Mouse (Mus musculus) Patski (cell line): Measurements from ENCODE around the gene N4bp2l2. TPM values are rescaled to one million over a fixed set of nuclear protein-coding genes. Genes with fewer than 3 reads are reported as not detected.
A peak's percentile ranks its signal among the peaks of the same experiment; 100 is the strongest.
"Not testable (repeated sequence)": the region's sequence is repeated elsewhere in the genome, so short reads cannot be mapped to it uniquely, and the experiment has no call there.

ENCODE experiments used
- ATAC-seq: fragments of 100-300 bp; one replicate; pipeline ENCODE4 v1.8.0; 2021
- CTCF ChIA-PET: fragments of 350-600 bp; sonication (Branson Sonifier 250); formaldehyde crosslinking; loops from one replicate; lab custom pipeline; 2022; ENCODE audit warnings: inconsistent platforms; lab: Charles Lee
- POLR2A ChIA-PET: fragments of 350-600 bp; sonication (Branson Sonifier 250); formaldehyde crosslinking; loops from one replicate; lab custom pipeline; 2022; ENCODE audit warnings: antibody characterized with exemption, inconsistent platforms; lab: Charles Lee
- DNase-seq: peaks from one replicate; pipeline ENCODE4 v3.0.0-alpha.2; 2011; ENCODE audit warnings: low read depth, low spot score
- H3K27me3 ChIP-seq: fragments of 371-371 bp; one replicate; pipeline ENCODE4 v1.5.1; 2021
- CTCF ChIP-seq: fragments of 100-300 bp; IDR thresholded peaks from one replicate; pipeline ENCODE4 v1.5.1; 2021
- in situ Hi-C: fragments of 300-500 bp; cut with MboI; formaldehyde crosslinking; loops from 3 replicates; pipeline ENCODE4 v1.11.1; 2018; ENCODE audit warnings: low pct_unique_long_range_greater_than_20kb, mixed read lengths
- polyA plus RNA-seq: library from polyadenylated mRNA; unstranded; gene quantifications from one replicate; pipeline ENCODE4 v1.2.3, GENCODE M21; 2021

The N4bp2l2 gene
- polyA plus RNA-seq, 1 experiment from 2014 or later: 70.0 TPM

GRCm38 (mm10) chr5:150654548-150654947, 11.4 kb downstream of the N4bp2l2 start:
- DNase-seq: no peak
- peak; percentile 11 for TF ChIP-seq CTCF
- CTCF ChIA-PET: no interaction called here
- no peak for ATAC-seq
- POLR2A ChIA-PET: no interaction called here
- H3K27me3 ChIP-seq: no peaks in the 10 kb centered on the region
- in situ Hi-C loops: loop anchor here (25.0 kb wide), 1 partner anchor 492 kb away; no protein-coding TSS in a partner anchor

GRCm38 (mm10) chr5:150652578-150652977, 13.4 kb downstream of the N4bp2l2 start:
- no peaks in the 10 kb centered on the region for H3K27me3 ChIP-seq
- ChIA-PET CTCF (interaction anchor here (0.7 to 1.9 kb wide), 3 partner anchors 8 to 18 kb away, joined by 3 to 6 read pairs (median 3); no protein-coding TSS in a partner anchor), POLR2A (no interaction called here)
- no peak for ATAC-seq
- peak; percentile 11 for TF ChIP-seq CTCF
- in situ Hi-C loops: loop anchor here (25.0 kb wide), 1 partner anchor 490 kb away; no protein-coding TSS in a partner anchor
- no peak for DNase-seq

GRCm38 (mm10) chr5:150644926-150645325, 21.1 kb downstream of the N4bp2l2 start:
- no peak for DNase-seq
- ChIA-PET CTCF (interaction anchor here (0.9 kb wide), 1 partner anchor 108 kb away, joined by 3 read pairs; no protein-coding TSS in a partner anchor), POLR2A (interaction anchor here (0.7 kb wide), 1 partner anchor 59 kb away, joined by 14 read pairs; no protein-coding TSS in a partner anchor)
- H3K27me3 ChIP-seq: no peaks in the 10 kb centered on the region
- no peak for TF ChIP-seq CTCF
- ATAC-seq: no peak
- in situ Hi-C loops: no loop called here

- in situ Hi-C loops: not testable (repeated sequence)
- TF ChIP-seq CTCF: peak; percentile 34
Observed at GRCm38 (mm10) chr5:150643390-150643789, 22.6 kb downstream of the N4bp2l2 start.

GRCm38 (mm10) chr5:150641440-150641839, 24.5 kb downstream of the N4bp2l2 start:
- no peak for DNase-seq
- ChIA-PET POLR2A (no interaction called here), CTCF (interaction anchor here (0.8 to 1.5 kb wide), 3 partner anchors 10 to 16 kb away, joined by 3 to 5 read pairs (median 4); no protein-coding TSS in a partner anchor)
- no peak for ATAC-seq
- no peak for TF ChIP-seq CTCF
- no peaks in the 10 kb centered on the region for H3K27me3 ChIP-seq
- in situ Hi-C loops: no loop called here

More at GRCm38 (mm10) chr5:150643390-150643789, 22.6 kb downstream of the N4bp2l2 start:
- ChIA-PET CTCF (interaction anchor here (0.7 to 1.9 kb wide), 5 partner anchors 9 to 79 kb away, joined by 3 to 5 read pairs (median 5); no protein-coding TSS in a partner anchor), POLR2A (interaction anchor here (0.7 to 1.1 kb wide), 2 partner anchors 9 to 191 kb away, joined by 3 to 6 read pairs; no protein-coding TSS in a partner anchor)
- ATAC-seq, H3K27me3 ChIP-seq, DNase-seq: not testable (repeated sequence)

GRCm38 (mm10) chr5:150629692-150630091, 36.3 kb downstream of the N4bp2l2 start:
- no peak for TF ChIP-seq CTCF
- POLR2A ChIA-PET: no interaction called here
- in situ Hi-C loops: no loop called here
- H3K27me3 ChIP-seq: no peaks in the 10 kb centered on the region
- CTCF ChIA-PET: no interaction called here
- ATAC-seq (no peak), DNase-seq (no peak)

- DNase-seq (no peak), ATAC-seq (no peak)
- ChIA-PET POLR2A (no interaction called here), CTCF (no interaction called here)
- TF ChIP-seq CTCF: no peak
- in situ Hi-C loops: no loop called here
- no peaks in the 10 kb centered on the region for H3K27me3 ChIP-seq
Observed at GRCm38 (mm10) chr5:150629272-150629671, 36.7 kb downstream of the N4bp2l2 start.

- no peaks in the 10 kb centered on the region for H3K27me3 ChIP-seq
- ATAC-seq (no peak), DNase-seq (no peak)
- in situ Hi-C loops: no loop called here
- no peak for TF ChIP-seq CTCF
- POLR2A ChIA-PET: interaction anchor here (0.6 kb wide), 1 partner anchor 1221 kb away, joined by 12 read pairs; no protein-coding TSS in a partner anchor
- CTCF ChIA-PET: interaction anchor here (0.9 to 1.2 kb wide), 3 partner anchors 10 to 104 kb away, joined by 3 read pairs; no protein-coding TSS in a partner anchor
Observed at GRCm38 (mm10) chr5:150625528-150625927, 40.5 kb downstream of the N4bp2l2 start.

GRCm38 (mm10) chr5:150622792-150623191, 43.2 kb downstream of the N4bp2l2 start:
- in situ Hi-C loops: no loop called here
- no peak for TF ChIP-seq CTCF
- ChIA-PET POLR2A (no interaction called here), CTCF (interaction anchor here (1.3 kb wide), 1 partner anchor 11 kb away, joined by 3 read pairs; no protein-coding TSS in a partner anchor)
- DNase-seq (no peak), ATAC-seq (no peak)
- no peaks in the 10 kb centered on the region for H3K27me3 ChIP-seq

GRCm38 (mm10) chr5:150621592-150621991, 44.4 kb downstream of the N4bp2l2 start:
- CTCF ChIA-PET: interaction anchor here (1.2 to 1.3 kb wide), 2 partner anchors 11 to 12 kb away, joined by 3 read pairs; no protein-coding TSS in a partner anchor
- in situ Hi-C loops: no loop called here
- TF ChIP-seq CTCF: no peak
- no peak for ATAC-seq
- POLR2A ChIA-PET: no interaction called here
- DNase-seq: no peak
- H3K27me3 ChIP-seq: no peaks in the 10 kb centered on the region

- TF ChIP-seq CTCF: no peak
- CTCF ChIA-PET: no interaction called here
- DNase-seq (no peak), ATAC-seq (no peak)
- POLR2A ChIA-PET: no interaction called here
- in situ Hi-C loops: no loop called here
- no peaks in the 10 kb centered on the region for H3K27me3 ChIP-seq
Observed at GRCm38 (mm10) chr5:150620588-150621135, 45.3 kb downstream of the N4bp2l2 start.
